Mouse (Mus musculus) gastrocnemius, adult 18-20 months (tissue): ENCODE data around the gene Hk2. TPM values are rescaled to one million over a fixed set of nuclear protein-coding genes. Genes with fewer than 3 reads are reported as not detected.
A peak's percentile ranks its signal among the peaks of the same experiment; 100 is the strongest.

Experiments
- DNase-seq: peaks from one replicate; pipeline ENCODE4 v3.0.0; 2021; ENCODE audit warnings: low spot score
- total RNA-seq, 2 experiments: library from RNA; stranded (reverse); gene quantifications; 2 replicates each; pipeline ENCODE4 v1.2.3; 2021

The Hk2 gene
- total RNA-seq, 2 experiments from 2014 or later = 238 to 306 TPM

- DNase-seq = no peak
Measured at GRCm38 (mm10) chr6:82771059-82771458, 3.2 kb downstream of the Hk2 start.

DNA sequence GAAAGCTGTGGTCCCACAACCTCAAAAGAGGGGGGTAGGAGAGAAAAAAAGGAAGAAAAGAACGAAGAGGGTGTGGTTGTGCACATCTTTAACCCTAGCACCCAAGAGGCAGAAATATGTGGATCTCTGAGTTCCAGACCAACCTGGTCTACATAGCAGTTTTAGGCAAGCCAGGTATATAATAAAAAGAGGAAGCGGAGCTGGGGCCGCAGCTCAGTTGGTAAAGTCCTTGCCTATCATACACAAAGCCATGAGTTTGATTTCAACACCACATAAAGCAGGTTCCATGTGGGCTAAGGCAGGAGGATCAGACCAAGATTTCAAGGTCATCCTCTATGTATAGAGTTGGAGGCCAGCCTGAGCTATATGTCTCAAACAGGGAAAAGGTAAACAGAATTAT lies 4.0 kb downstream of the Hk2 start:
- DNase-seq = no peak

DNA sequence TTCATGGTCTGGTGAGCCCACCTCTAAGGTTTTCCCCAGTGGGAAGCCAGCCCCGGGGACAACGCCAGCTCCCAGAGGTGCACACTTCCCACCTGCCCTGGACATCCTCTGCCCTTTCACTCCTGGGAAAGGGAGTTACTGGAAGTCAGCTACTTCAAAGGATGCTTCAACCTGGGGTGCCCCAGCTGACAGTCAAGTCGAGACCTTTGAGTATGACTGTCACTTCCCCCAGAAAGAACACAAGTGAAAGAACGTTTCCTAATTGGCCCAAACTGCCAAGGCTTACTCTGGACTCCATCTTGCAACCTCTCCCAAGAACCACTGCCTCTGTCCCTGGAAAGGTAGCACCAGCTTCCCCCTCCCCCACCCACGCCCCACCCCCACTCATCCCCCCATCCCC lies 4.5 kb downstream of the Hk2 start:
- DNase-seq = no peak

DNA sequence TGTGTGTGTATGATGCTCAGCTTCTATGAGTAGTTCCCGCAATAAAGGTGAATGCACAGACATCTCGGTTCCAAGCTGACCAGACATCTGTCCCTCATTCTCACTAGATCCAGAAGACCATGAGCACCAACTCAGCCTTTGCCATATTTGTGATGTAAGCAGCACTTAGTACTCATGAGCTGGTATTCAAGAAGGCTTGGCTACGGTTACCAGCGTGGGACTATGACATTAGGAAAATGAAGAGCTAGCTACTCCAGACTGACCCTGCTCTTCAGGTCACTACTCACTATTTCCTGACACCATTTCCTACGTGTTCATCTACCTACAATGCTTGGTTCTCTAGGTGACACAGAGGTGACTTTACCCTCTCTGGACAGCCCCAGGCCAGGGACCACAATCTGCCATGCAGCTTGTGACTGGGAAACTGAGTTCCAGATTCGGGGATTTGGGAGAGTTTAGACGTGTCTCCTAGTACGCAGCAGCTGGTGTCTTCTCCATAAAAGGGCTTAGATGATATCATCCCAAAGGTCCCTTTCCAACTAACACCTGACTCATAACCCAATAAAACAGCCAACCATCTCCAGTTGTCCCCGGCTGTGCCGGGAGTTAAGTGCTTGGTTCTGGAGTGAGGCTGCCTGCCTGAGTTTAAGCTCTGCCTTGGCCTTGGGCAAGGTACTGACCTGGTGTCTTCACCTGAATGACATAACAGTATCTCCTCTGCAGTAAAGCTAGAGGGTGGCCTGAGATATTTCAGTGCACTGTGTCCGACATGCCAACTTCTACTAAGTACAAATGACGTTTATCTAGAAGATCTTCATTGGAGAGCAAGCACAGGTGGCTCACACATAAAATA lies 6.3 kb downstream of the Hk2 start:
- DNase-seq = no peak

DNA sequence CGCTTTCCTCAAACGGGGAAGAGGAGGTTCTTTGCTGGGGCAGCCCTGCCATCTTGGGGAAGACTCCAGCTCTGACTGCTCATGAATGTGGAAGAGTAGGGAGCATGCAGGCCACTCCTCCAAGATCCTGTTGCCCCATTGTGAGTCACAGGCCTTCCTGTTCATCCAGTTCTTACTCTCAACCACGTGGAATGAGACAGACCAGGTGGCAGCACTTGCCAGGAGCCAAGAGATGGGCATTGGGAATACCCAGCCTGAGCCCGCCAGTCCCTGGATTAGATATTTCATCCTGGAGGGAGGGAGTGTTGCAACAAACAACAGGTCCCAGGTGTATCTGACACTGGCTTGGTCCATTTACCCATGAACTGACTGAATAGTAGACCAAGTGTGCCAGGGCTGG lies 7.6 kb downstream of the Hk2 start:
- no peak for DNase-seq

- no peak for DNase-seq
Measured at GRCm38 (mm10) chr6:82765261-82765660, 9.0 kb downstream of the Hk2 start.

DNA sequence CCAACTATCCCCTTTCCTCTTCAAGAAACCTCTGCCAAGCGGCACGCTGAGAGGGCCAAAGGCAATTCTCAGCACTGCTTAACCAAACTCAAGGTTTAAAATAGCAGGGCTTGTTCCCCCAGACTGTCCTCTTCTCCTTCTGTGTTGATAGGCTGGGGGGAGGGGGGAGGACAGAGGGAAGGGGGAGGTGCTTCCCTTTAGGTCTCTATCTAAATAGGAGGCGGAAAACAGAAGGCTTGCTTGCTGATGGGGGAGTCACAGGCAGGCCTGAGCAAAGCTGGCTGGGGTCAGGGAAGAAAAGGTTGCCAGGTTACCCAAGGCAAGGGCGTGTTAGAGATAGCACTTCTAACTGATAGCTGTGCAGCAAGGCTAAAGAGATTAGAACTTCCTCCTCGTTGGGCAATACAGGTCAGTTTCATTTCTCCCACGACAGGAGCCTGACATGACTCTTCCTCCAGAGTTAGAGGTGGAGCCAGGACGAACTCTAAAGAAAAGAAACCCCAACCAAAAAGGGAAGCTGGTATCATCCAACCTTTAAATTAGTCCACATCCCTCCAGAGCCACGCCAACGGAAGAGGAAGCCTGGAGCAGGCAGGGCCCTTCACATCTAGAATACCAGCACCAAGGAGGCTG lies 10.3 kb downstream of the Hk2 start:
- DNase-seq = no peak

GRCm38 (mm10) chr6:82762728-82763127 lies 11.5 kb downstream of the Hk2 start:
- no peak for DNase-seq

GRCm38 (mm10) chr6:82760749-82761357 lies 13.4 kb downstream of the Hk2 start:
- DNase-seq = peak; percentile 66

GRCm38 (mm10) chr6:82759241-82759640 lies 15.0 kb downstream of the Hk2 start:
- no peak for DNase-seq

DNA sequence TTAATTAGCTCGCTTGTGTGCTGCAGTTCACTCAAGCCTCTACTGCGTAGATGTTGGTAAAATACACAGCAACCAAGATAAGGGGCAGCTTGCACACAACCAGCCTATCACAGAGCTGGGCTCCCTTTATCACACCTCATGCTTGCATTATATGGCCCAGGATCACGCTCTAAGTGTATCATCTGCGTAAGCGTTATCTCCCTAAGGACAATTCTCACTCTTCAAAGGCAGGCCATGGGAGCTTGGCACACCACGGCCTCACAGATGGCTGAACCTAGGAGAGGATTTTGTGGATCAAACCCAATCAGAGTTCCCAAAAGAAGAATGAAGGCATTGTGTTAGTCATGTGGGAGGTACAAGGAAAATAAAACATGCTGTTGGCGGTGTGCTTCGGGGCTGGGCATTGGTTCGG lies 17.4 kb downstream of the Hk2 start:
- DNase-seq = no peak

DNA sequence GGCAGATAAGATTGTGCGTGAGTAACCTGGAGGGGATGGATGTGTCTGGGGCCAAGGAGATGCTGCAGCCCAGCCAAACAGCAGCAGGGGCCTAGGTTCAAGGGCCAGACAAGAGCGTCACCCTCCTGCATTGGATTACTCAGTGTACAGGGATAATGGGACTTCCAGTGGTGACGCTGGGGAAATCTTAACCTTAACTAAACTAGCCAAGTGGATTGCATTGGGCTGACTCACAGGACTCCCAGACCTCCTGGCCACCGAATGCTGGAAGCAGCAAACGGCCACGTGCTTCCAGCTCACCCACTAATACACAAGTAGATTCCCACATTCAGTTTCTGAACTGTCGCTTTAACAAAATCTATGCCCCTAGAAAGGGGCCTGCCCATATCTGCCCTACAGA lies 18.0 kb downstream of the Hk2 start:
- DNase-seq = peak; percentile 84

DNA sequence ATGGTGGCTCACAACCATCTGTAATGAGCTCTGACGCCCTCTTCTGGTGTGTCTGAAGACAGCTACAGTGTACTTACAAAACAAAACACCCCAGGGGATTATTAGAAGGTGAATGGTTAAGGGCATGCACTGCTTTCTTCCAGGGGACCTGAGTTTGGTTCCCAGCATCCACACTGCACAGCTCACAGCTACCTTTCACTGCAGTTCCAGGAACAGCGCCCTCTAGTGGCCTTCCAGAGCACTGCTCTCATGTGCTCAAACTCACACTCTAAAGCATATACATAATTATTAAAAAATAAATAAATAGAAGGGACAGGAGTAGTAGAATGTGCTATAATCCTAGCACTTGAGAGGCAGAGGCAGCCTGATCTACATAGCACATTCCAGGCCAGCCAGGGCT lies 18.9 kb downstream of the Hk2 start:
- DNase-seq = no peak

DNA sequence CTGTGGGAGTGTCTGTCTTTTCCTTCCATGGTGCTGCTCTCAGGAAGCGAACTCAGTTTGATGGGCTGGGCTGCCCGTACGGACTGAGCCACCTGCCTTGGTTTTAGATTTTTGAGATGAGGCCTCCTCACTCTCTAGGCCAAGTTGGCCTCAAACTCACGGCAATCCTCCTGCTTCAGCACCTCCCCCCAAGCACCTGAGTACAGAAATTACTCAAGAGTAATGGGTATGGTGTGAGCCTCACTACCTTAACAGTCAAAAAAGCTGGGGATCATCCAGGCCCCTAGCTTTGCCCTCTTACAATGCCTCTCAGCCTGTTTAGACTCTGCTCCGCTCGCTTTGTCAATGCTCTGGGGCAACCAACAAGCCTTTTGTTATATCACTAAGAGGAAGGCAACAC lies 19.5 kb downstream of the Hk2 start:
- DNase-seq = no peak

DNA sequence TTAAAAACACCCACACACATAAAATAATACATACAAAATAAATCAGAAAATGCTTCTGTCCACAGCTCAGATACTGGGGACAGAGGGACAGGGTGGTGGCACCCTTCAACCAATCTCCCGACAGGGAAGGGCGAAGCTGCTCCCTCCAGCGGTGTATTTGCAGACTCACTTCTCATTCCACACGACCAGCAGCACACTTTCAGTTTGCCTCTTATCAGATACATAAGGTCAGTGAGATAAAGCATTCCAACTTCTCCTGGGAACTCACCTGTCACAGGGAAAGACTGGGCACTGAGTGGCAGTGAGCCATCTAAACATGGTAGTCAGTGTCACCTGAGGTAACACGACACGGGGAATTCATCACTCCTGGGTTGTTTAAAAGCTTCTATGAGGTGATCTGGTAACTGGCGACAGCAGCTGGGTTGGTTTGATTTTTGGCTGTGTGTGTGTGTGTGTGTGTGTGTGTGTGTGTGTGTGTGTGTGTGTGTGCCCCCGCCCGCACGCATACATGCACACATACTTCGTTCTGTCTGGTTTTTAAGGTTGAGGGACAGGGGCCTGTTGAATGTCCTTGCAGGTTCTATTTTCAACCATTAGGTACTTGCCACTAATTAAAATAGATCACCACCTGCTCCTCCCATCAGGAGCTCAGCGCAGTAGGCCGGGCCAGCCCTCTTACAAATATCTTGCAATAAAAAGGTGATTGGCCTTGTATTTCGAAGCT lies 20.5 kb downstream of the Hk2 start:
- peak; percentile 56 for DNase-seq

- peak; percentile 67 for DNase-seq
Measured at GRCm38 (mm10) chr6:82753061-82753460, 21.2 kb downstream of the Hk2 start.

- peak; percentile 80 for DNase-seq
Measured at GRCm38 (mm10) chr6:82751791-82752190, 22.5 kb downstream of the Hk2 start.

GRCm38 (mm10) chr6:82751031-82751430 lies 23.2 kb downstream of the Hk2 start:
- DNase-seq = peak; percentile 72

- DNase-seq = no peak
Measured at GRCm38 (mm10) chr6:82750063-82750462, 24.2 kb downstream of the Hk2 start.

DNA sequence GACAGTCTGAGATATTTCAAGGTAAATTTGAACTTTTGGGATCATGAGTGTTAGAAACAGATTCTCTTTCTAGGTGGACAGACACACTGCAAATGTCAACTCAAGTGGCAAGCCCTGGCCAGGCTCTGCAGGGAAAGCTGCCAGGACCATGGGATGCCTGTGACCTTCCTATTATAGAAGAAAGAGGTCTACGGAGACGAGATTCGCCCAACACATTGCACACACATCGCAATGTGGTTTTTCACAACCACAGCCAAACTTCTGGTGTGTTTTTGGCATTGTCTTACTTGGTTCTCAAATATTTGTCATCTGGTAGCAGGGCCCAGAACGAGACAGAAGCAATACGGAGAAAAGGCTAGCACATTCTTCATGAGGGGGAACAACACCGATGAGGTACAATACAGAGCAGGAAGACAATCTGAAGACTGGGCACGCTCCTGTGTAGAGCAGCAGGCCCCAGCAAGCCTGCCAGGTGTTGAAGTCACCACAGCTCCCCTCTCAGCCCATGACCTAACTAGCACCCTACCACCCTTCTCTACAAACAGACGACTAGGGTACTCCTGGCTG lies 26.1 kb downstream of the Hk2 start:
- DNase-seq = peak; percentile 74

- no peak for DNase-seq
Measured at GRCm38 (mm10) chr6:82747085-82747484, 27.2 kb downstream of the Hk2 start.

GRCm38 (mm10) chr6:82744553-82744952 lies 29.7 kb downstream of the Hk2 start:
- no peak for DNase-seq
